Mouse (Mus musculus) CD8-positive naive resting alpha-beta T cell, adult 57 days (primary cell): ENCODE results near the gene Uchl1. TPM values are rescaled to one million over a fixed set of nuclear protein-coding genes. Genes with fewer than 3 reads are reported as not detected.

Experiments used
- total RNA-seq: library from RNA; stranded (reverse); gene quantifications from one replicate; pipeline ENCODE4 v1.2.4, GENCODE M21; 2023

Uchl1 gene
- 2.0 TPM for total RNA-seq

GRCm38 (mm10) chr5:66675983-66676382 is at the start of gene Uchl1:
Gene Uchl1, plus strand, starts transcription at chr5:66676091.

Other genes with a start within 250 kb of the Uchl1 start
- 4.3 TPM for gene Apbb2, start 57.3 kb upstream of the Uchl1 start, total RNA-seq
- not detected for gene Limch1, start 69.7 kb downstream of the Uchl1 start, total RNA-seq